Mouse (Mus musculus): Measurements from ENCODE around the gene Il6ra. TPM values are rescaled to one million over a fixed set of nuclear protein-coding genes. Genes with fewer than 3 reads are reported as not detected.
"Not testable (repeated sequence)": the region's sequence is repeated elsewhere in the genome, so short reads cannot be mapped to it uniquely, and the experiment has no call there.

The Il6ra gene
- polyA plus RNA-seq, 1 experiment = 3.7 TPM

GRCm38 (mm10) chr3:89863716-89864509 is 49.1 kb downstream of the Il6ra start:
- Histone ChIP-seq H3K36me3 (ENCODE audit: control insufficient read depth, insufficient read depth, low read length) (no peaks in the 10 kb centered on the region), H3K4me3 (ENCODE audit: low read depth, low read length) (no peak overlapping the region), H3K27me3 (ENCODE audit: control insufficient read depth, insufficient read depth, low read length) (no peaks in the 10 kb centered on the region), H3K4me1 (ENCODE audit: control insufficient read depth, insufficient read depth, insufficient read length, low read length) (peaks cover 7% of the 10 kb centered on the region), H3K27ac (ENCODE audit: insufficient read depth, low read depth, low read length) (peak overlapping the region; percentile 31)
- 66% methylated on average over 9 of the region's 9 CpGs for WGBS
- TF ChIP-seq CTCF (IDR thresholded peaks at IDR 0.05; ENCODE audit: extremely low read depth, insufficient read length, insufficient replicate concordance, low read depth, low read length) = no peak
- TF ChIP-seq POLR2A (IDR thresholded peaks at IDR 0.05; ENCODE audit: low read depth, low read length) = no peak

GRCm38 (mm10) chr3:89863276-89863675 is 49.7 kb downstream of the Il6ra start:
- H3K4me1 ChIP-seq (ENCODE audit: control insufficient read depth, insufficient read depth, insufficient read length, low read length); H3K36me3 ChIP-seq (ENCODE audit: control insufficient read depth, insufficient read depth, low read length); H3K27me3 ChIP-seq (ENCODE audit: control insufficient read depth, insufficient read depth, low read length); H3K27ac ChIP-seq (ENCODE audit: insufficient read depth, low read depth, low read length); H3K4me3 ChIP-seq (ENCODE audit: low read depth, low read length): not testable (repeated sequence)
- whole genome bisulfite sequencing = 71% methylated on average over 3 of the region's 3 CpGs

DNA sequence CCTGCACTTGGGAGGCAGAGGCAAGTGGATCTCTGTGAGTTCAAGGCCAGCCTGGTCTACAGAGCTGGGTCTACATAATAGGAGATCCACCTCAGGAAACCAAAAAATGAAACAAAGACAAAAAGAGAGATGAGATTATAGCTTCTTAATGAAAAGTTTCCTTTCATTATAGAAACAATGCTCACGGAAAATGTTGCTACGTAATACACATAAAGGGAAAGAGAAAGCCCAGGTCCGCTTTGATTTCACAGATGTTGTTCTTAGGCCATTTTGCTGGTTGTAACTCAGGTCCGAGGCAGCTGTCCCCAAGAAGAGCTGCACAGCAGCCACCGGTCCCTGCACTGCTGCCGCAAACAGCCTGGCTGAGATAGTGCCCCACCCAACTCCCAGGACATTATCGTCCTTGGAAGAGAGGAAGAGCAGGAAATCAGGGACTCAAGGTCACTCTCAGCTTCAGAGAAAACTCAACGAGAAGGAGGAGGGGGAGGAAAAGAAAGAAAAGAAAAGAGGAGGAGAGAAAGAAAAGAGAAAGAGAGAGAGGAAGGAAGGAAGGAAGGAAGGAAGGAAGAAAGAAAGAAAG is 50.7 kb downstream of the Il6ra start:
- TF ChIP-seq POLR2A (IDR thresholded peaks at IDR 0.05; ENCODE audit: low read depth, low read length) (no peak), CTCF (IDR thresholded peaks at IDR 0.05; ENCODE audit: extremely low read depth, insufficient read length, insufficient replicate concordance, low read depth, low read length) (no peak)
- no peak overlapping the region for H3K4me3 ChIP-seq (ENCODE audit: low read depth, low read length)
- no peaks in the 10 kb centered on the region for H3K27me3 ChIP-seq (ENCODE audit: control insufficient read depth, insufficient read depth, low read length)
- H3K36me3 ChIP-seq (ENCODE audit: control insufficient read depth, insufficient read depth, low read length) = no peaks in the 10 kb centered on the region
- H3K4me1 ChIP-seq (ENCODE audit: control insufficient read depth, insufficient read depth, insufficient read length, low read length) = peaks cover 4% of the 10 kb centered on the region; the same call in 1 of the 2 replicates
- 47% methylated on average over 8 of the region's 8 CpGs for WGBS
- H3K27ac ChIP-seq (ENCODE audit: insufficient read depth, low read depth, low read length) = no peak overlapping the region

- Histone ChIP-seq H3K36me3 (ENCODE audit: control insufficient read depth, insufficient read depth, low read length) (no peaks in the 10 kb centered on the region), H3K4me1 (ENCODE audit: control insufficient read depth, insufficient read depth, insufficient read length, low read length) (peaks cover 4% of the 10 kb centered on the region; the same call in 1 of the 2 replicates), H3K27ac (ENCODE audit: insufficient read depth, low read depth, low read length) (0 out of 2 replicates have a peak overlapping the region, but pooled peaks have one; percentile 49), H3K27me3 (ENCODE audit: control insufficient read depth, insufficient read depth, low read length) (no peaks in the 10 kb centered on the region), H3K4me3 (ENCODE audit: low read depth, low read length) (no peak overlapping the region)
- 17% methylated on average over 4 of the region's 4 CpGs for WGBS
- TF ChIP-seq POLR2A (IDR thresholded peaks at IDR 0.05; ENCODE audit: low read depth, low read length) (no peak), CTCF (IDR thresholded peaks at IDR 0.05; ENCODE audit: extremely low read depth, insufficient read length, insufficient replicate concordance, low read depth, low read length) (no peak)
These were observed 51.9 kb downstream of the Il6ra start for GRCm38 (mm10) chr3:89861070-89861469.

DNA sequence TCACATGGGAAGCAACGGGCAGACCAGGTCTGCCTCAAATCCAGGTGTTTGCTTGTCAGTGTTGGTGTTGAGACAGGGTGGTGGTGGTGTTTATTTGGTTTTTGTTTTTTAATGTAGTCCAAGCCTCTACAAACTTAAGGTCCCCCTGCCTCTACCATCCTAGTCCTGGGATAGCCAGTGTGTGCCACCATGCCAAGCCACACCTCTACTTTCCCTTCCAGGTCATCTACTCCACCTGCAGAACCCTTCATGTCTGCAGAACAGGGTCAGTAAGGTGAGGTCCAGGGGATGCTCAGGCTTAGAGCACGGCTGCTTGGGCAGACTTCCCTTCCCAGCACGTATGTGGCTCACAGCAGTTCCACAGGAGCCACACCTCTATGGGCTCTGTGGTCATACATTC is 52.7 kb downstream of the Il6ra start:
- TF ChIP-seq CTCF (IDR thresholded peaks at IDR 0.05; ENCODE audit: extremely low read depth, insufficient read length, insufficient replicate concordance, low read depth, low read length) (no peak), POLR2A (IDR thresholded peaks at IDR 0.05; ENCODE audit: low read depth, low read length) (no peak)
- 71% methylated on average over 3 of the region's 3 CpGs for WGBS
- Histone ChIP-seq H3K36me3 (ENCODE audit: control insufficient read depth, insufficient read depth, low read length) (no peaks in the 10 kb centered on the region), H3K4me1 (ENCODE audit: control insufficient read depth, insufficient read depth, insufficient read length, low read length) (peaks cover 4% of the 10 kb centered on the region; the same call in 1 of the 2 replicates), H3K27ac (ENCODE audit: insufficient read depth, low read depth, low read length) (no peak overlapping the region), H3K4me3 (ENCODE audit: low read depth, low read length) (no peak overlapping the region), H3K27me3 (ENCODE audit: control insufficient read depth, insufficient read depth, low read length) (no peaks in the 10 kb centered on the region)

GRCm38 (mm10) chr3:89859936-89860335 is 53.1 kb downstream of the Il6ra start:
- no peak for TF ChIP-seq POLR2A (IDR thresholded peaks at IDR 0.05; ENCODE audit: low read depth, low read length)
- no peak for TF ChIP-seq CTCF (IDR thresholded peaks at IDR 0.05; ENCODE audit: extremely low read depth, insufficient read length, insufficient replicate concordance, low read depth, low read length)
- Histone ChIP-seq H3K4me3 (ENCODE audit: low read depth, low read length) (no peak overlapping the region), H3K36me3 (ENCODE audit: control insufficient read depth, insufficient read depth, low read length) (no peaks in the 10 kb centered on the region), H3K4me1 (ENCODE audit: control insufficient read depth, insufficient read depth, insufficient read length, low read length) (peaks cover 4% of the 10 kb centered on the region; the same call in 1 of the 2 replicates), H3K27ac (ENCODE audit: insufficient read depth, low read depth, low read length) (no peak overlapping the region), H3K27me3 (ENCODE audit: control insufficient read depth, insufficient read depth, low read length) (no peaks in the 10 kb centered on the region)
- WGBS = 44% methylated on average over 3 of the region's 3 CpGs

- no peaks in the 10 kb centered on the region for H3K36me3 ChIP-seq (ENCODE audit: control insufficient read depth, insufficient read depth, low read length)
- H3K27me3 ChIP-seq (ENCODE audit: control insufficient read depth, insufficient read depth, low read length) = no peaks in the 10 kb centered on the region
- WGBS = 76% methylated on average over 8 of the region's 8 CpGs
- TF ChIP-seq POLR2A (IDR thresholded peaks at IDR 0.05; ENCODE audit: low read depth, low read length) (no peak), CTCF (IDR thresholded peaks at IDR 0.05; ENCODE audit: extremely low read depth, insufficient read length, insufficient replicate concordance, low read depth, low read length) (no peak)
- no peak overlapping the region for H3K27ac ChIP-seq (ENCODE audit: insufficient read depth, low read depth, low read length)
- no peak overlapping the region for H3K4me3 ChIP-seq (ENCODE audit: low read depth, low read length)
- peaks cover 4% of the 10 kb centered on the region; the same call in 1 of the 2 replicates for H3K4me1 ChIP-seq (ENCODE audit: control insufficient read depth, insufficient read depth, insufficient read length, low read length)
These were observed 54.1 kb downstream of the Il6ra start for GRCm38 (mm10) chr3:89858888-89859287.

Data from small intestine, adult 2 months (tissue).